Mouse (Mus musculus) left cerebral cortex, postnatal 10 days (tissue): ENCODE data around the gene Snx13. TPM values are rescaled to one million over a fixed set of nuclear protein-coding genes. Genes with fewer than 3 reads are reported as not detected.

Experiments
- DNase-seq, 2 experiments: peaks; one replicate each; pipeline ENCODE4 v3.0.0; 2021 to 2022; ENCODE audit warnings: low spot score in 2 of 2, mixed read lengths in 1 of 2; ENCODE audit errors: extremely low spot score in 1 of 2
- intact Hi-C: fragments of 180-260 bp; cut with DNase I; formaldehyde crosslinking; loops from one replicate; pipeline ENCODE4 v1.15.1; 2025
- total RNA-seq, 2 experiments: library from RNA; stranded (reverse); gene quantifications; 2 replicates each; pipeline ENCODE4 v1.2.3; 2021

Snx13 gene
- total RNA-seq, 2 experiments from 2014 or later = 51.8 to 54.6 TPM

DNA sequence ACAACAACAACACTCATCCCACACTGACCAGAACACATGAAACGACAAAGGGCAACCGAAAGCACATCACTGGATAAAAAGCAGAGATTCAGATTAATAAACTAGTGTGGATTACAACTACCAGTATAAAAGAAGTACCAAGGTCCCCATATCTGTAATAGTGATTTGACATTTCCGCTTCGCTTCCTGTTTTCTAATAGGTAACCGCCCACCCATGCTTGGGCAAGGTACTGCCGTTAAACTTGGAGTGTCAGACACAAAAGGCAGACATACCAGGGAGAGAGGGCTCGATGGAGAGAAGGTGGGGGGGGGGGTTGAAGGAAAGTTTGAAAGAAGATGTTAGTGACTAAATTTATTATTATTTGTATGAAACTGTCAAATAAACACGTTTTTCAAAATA is 5.0 kb upstream of the Snx13 start:
- intact Hi-C loops = no loop called here
- DNase-seq = no peak

DNA sequence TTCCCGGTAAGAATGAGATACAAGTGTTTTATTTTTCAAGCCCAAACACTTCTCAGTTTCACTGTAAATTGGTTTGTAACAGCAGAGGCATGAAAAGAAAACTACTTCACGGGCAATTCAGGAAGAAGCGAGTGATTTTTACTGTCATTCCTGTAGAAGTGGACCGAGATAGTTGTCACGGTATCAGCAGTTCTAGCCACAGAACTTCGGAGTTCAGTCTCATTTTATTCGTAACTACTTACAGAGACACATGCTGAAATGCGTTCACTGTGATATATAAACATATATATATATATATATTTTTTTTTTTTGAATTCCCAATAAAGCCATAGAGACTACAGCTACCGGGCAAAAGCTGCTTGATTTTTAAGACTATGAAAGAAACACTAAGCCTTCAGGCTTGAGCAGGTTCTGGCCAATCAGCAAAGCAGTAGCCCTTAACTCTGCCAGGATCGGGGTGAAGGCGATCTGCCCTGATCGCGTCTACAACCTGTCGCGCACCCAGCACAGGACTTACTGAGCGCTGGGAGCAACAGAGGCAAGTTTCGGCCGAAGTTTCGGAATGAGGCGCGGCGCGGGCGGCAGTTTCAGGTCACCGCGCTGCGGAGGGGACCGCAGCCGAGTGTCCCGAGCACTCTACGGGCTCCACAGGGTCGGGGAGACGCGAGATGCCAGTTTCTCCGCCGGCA is 532 bp upstream of the Snx13 start:
- DNase-seq = no peak
- intact Hi-C loops = no loop called here

DNA sequence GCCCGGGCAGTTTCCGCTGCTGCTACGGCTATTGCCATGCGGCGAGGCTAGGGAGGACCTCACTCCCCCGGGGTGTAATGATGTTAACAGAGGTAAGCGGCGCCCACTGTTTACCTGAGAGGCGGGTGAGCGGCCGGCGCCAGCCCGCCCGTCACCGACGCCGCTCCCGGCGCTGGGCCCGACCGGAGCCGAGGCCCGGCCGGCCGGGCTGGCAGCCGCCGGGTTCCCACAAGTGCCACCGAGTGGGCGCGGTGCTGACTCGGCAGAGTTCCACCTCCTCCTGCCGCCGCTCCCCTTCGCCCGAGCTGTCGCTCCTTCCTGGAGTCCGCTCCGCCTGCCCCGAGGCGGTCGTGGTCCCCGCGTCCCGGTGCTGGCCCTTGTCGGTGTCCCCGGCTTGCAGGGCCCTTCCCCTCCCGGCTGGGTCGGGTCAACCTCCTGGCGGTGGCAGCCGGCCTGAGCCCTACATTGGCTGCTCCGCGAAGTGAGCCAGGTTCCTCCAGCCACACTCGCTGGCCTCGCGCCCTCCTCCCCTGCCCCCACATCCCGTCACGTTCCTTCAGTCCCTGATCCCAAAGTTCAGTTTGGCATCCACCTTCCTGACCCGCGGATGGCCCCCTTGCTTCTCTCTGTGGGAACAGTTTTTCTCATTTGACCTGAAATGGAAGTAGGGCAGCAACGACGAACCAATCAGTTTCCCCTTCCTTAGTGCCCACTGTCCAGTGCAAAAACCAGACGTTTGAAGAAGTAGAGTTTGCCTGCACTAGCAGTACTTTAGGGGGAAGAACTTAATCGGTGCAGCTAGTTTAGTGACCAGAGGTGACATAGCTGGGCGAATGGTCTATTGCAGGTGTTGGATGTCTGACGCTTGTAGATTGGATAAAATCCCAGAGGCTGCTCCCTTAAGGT is 587 bp downstream of the Snx13 start:
- peak; percentile 24 to 75 for DNase-seq
- intact Hi-C loops = no loop called here

DNA sequence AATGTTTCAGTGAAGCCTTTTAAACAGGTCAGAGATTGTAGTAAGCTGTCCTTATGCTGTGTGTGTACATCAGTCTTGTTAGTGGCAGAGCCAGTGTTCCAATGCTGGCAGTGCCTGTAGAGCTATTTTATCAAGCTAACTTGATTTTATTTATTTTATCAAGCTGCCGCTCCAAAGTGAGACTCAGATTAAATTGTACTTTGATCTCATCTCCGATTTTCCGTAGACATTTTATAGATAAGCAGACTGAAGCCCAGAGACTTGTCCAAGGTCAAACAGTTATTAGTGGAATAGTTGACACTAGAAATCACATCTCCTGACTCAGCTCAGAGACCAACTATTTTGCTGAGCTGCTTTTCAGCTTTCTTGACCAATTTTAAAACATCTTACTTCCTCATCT is 1.9 kb downstream of the Snx13 start:
- intact Hi-C loops = no loop called here
- no peak for DNase-seq

DNA sequence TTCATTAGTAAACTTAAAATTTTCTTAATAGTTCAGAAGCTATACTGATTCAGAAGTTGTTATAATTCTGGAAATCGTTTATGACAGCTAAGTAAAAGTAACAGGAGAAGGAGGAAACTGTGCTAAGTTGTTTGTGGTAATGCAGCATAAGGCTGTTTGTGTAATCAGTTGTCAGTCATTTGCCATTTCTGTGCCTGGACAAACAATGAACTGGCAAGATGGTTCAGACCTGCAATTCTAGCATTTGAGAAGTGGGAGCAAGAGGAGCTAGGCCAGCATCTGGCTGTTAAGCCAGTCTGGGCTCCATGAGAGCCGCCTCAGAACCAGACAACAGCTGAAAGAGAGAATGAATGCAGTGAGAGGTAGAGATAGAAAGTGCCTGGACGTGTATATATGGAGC is 3.5 kb downstream of the Snx13 start:
- intact Hi-C loops = no loop called here
- no peak for DNase-seq

DNA sequence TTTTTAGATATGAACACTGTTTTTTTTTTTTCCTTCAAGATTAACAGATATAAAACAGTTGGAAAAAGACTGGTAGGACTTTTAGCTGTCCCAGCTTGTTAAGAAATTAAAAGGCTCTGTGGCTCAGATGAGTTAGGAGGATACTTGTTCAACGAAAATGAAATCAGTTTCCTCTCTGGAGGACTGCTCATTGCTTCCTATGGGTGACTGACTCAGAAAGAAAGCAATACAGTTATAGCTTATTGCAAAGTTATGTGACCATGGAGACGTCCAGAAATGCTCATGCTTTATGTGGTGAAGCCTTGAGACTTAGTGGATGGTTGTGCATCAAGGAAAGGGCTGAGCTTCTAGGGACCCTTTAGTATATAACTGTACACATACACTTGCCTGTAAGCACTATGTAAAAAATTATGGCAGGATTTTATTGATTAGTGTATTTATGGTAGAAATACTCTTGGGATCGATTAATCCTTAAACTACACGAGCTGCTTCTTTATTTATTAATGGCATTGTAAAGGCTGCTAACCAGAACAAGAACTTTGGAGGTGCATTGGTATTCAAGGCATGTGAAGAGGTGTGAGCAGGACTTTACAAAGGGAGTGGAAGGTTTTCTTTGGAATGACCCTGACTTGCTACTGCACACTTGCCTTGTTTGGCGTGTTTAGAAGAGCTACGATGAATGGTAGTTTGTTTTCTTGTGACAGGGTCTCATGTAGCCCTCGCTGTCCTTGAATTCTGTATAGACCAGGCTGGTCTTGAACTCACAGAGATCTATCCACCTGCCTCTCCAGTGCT is 4.2 kb downstream of the Snx13 start:
- intact Hi-C loops = no loop called here
- DNase-seq = no peak

DNA sequence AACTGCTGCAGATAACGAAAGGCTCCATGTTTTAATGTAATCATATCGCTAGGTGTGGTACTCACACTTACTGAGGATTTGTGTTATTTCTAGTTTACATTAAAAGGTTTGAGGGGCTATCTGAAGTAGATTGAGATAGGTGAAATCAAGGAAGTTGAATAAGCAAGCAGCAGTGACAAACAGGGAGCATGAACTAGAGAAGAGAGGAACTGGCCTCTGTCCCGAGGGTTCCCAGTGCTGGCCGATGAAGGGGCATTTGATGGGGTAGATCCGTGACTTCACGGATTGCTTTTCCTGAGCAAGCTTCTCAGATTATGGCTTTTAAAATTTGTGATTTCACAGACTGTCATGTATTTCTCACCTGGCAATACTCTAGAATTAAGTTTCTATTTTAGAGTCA is 7.4 kb downstream of the Snx13 start:
- intact Hi-C loops = no loop called here
- DNase-seq = no peak

DNA sequence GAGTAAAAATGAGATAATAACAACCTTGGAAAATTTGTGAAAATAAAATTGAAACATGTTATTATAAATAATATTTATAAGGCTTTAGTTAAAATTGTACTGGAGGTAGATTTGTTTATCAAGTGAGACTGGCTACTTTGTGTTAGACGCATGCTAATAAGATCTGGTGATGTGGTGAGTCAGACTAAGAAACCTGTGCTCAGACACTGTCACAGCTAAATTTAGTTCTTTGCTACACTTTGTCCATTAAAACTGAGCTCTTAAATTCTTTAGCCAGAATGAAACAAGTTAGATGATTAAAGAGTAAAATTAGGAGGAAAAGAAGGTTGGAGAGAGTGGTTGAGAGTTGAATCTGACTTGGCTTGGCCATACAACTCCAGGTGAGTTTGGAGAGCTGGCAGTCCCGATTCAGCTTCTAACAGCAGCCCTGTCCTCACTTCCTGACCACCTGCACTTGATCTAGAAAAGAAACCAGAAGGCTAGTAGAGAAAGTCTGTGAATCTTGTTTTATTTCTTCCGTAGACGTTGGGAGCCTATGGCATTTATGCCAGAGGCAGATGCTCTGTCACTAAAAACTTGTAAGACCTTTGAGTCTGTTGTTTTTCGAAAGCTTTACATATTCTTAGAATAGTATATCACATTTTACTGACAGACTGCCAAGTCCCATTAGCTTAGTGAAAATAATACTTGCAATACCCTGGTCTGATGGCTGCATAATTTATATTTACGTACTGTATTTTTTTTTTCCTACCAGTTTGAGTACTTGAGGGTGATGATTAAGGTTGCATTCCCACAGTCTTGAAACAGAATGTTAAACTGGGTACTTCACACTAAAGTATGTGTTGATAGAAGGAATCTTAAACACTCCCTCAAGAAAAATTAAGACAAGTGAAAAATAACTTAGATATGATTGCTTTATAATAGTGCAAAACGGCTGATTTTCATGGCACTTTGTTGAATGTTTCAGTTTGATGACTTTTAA is 8.4 kb downstream of the Snx13 start:
- DNase-seq = no peak
- intact Hi-C loops = no loop called here

DNA sequence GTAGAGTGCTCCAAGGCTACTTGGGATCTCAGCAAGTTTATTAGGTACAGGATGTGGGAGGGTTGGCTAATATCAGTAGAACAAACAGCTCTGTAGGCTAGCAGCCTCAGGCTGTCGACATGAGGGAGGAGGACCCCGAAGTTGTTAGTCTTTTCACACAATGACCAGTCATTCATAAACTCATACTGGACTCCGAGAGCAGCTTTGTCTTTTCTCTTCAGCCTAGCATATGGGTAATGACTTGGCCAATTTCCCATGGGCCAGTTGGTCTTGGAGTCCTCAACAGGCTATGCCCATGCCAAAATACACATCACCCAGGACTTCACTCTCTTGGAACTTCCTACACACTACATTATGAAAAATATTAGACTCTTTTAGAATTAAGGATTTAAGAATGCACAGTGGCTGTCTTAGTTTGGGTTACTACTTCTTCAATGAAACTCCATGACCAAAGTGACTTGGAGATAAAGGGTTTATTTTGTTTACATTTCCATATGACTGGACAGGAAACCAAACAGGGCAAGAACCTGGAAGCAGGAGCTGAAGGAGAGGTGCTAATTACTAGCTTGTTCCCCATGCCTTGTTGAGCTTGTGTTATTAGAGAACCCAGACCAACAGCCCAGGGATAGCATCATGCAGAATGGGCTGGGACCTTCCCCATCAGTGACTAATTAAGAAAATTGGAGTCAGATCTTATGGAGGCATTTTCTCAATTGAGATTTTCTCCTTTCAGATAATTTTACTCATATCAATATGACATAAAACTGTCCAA is 16.9 kb downstream of the Snx13 start:
- no peak for DNase-seq
- intact Hi-C loops = no loop called here

DNA sequence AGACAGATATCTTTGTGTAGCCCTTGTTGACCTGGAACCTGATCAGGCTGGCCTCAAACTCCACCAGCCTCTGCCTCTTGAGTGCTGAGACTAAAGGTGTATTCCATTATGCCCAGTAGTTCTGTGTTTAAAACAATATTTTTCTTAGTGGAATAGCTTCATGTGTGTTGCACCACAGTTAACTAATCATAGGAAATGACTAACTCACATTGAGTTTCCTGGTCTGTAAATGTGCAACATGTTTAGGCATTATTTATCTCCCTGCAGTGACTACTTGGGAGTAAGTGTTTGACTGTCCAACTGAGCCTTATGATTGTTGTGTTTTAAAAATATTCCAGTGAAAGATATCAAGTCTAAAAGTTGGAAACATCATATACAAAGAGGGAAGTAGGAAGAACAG is 20.6 kb downstream of the Snx13 start:
- no peak for DNase-seq
- intact Hi-C loops = no loop called here

DNA sequence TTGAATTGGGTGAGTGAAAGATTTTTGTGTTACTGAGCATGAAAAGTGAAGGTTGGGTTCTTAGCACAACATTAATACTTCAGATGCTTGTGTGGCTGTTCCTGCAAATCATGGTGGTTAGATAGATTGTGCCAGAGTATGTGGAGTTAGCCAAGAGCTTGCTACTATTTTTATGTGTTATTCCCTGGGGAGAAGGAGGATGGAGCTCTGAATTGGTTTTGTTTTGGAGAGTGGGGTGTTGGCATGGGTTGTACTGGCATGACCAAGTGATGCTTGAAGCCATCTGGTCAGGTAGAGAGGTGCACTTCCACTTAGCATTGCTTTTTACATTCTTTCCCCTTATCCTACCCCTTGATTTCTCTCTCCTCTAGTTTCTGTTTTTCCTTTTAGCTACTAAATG is 24.4 kb downstream of the Snx13 start:
- DNase-seq = no peak
- intact Hi-C loops = no loop called here

DNA sequence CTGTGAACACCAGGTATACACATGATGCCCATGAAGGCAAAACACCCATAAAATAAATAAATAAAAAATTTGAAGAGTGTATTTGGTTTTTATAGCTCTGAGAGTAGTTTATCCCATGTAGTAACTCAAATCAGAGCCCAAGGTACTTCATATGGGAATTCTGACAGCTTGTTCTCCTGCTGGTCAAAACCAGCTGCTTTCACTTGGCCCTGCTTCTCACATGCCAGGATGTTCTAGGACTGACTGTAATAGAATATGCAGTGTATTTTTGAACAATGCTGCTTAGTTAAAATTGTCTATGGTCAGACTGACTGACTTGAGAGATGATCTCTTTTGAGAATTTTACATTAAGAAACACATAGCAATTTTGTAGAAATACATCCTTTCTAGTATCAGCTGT is 25.2 kb downstream of the Snx13 start:
- DNase-seq = no peak
- intact Hi-C loops = no loop called here

DNA sequence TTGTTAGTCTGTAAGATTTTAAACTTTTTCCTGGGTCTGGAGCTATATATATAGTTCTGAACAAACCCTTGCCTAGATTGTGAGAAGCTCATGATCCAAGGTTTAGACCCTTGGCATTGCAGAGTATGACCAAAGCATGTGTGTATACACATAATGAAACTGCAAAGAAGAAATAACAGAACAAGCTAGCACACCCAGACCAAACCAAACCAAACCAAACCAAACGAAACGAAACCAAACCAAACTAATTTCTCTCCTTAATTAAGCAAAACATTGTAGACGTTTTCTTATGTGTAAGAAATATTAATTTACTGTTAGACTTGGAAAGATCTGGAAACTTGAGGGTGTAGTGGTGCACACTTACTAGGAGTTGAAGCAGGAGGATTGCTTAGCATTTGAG is 29.0 kb downstream of the Snx13 start:
- DNase-seq = no peak
- intact Hi-C loops = no loop called here

DNA sequence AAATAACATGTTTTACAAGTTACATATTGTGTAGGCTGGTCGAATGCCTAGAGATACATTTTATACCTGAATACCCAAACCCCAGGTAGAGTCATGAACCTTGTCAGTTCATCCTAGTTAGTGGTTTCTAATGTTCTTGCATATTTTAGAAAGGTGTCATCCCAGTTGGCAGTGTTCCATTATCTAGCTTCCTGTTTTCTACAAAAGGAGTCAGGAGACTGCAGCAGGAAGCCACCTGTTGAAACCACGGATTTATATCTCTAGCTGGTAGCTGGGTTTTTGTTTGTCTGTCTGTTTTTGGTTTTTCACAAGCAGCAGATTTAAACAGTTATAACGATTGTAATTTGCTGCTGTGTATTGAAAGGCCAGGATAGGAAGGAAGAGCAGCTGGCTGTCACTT is 76.6 kb downstream of the Snx13 start:
- intact Hi-C loops = no loop called here
- no peak for DNase-seq

DNA sequence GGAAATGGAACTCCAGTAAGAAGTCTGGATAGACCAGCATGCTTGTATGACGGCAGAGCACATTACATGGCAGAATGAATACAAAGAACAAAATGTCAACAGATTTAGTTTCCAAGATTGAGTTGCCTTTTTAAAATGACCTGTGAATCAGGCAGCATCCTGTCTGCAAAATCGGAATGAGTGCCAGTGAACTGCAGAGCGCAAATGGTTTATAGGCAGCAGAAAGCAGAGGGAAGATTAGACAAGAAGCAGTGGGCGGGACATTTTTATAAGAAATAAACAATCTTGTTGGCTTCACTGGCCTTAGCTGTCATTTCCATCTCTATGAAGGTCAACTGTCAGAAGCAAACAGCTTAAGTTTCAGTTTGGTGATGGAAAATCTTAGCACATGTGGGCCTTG is 106.2 kb downstream of the Snx13 start:
- no peak for DNase-seq
- intact Hi-C loops = no loop called here

DNA sequence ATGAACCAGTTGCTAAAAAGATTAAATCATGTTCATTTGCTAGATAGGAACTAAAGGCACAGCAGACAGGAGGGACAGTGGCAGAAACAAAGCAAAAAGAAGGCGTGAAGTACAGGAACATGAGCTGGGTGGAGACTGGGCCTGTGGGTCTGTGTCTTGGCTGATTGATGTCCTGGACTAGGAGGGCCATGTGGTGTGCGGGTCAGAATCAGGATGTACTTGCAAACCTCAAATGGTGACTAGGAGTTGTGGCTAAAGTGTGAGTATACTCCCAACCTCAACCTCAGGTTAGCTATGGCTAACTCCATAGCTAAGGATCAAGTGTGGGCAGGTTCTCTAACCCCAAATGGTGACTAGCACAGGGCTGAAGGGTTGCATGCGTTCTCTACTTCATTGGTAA is 107.2 kb downstream of the Snx13 start:
- no peak for DNase-seq
- intact Hi-C loops = no loop called here

DNA sequence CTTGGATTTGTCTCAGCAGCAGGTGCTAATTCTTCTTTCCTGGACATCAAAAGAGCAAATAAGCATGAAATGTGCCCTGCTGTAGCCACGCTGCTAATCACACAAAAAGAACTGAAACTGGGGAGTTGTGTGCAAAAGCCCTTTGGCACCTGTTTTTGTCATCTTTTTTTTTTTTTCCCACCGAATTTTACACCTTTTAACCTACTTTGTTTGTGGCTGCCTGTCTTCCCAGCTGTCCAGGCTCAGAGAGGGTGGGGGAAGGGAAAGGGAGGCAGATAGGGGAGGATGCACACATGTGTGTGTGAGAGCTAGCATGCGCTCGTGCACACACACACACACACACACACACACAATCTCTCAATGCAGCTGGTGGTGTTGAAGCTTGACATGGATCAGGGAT is 110.3 kb downstream of the Snx13 start:
- DNase-seq = no peak

DNA sequence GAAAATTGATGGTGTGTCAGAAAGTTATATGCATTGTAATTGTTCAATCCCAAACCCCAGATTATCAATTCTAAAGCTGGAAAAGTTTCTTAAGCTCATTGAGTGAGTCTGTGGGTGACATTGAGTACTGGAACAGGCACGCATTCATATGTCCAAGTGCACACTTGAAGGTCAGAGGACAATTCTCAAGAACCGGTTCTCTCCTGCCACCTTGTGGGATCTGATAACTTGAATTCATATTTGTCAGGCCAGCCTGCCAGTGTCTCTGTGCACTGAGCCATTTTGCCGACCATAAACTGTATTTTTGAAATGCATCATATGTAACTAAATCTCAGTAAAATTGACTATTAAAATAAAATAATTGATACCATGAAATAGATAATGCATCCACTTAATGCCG is 114.7 kb downstream of the Snx13 start:
- intact Hi-C loops = no loop called here
- no peak for DNase-seq

More for the DNA sequence above, 110.3 kb downstream of the Snx13 start:
- intact Hi-C loops = no loop called here
